Mouse (Mus musculus) embryo, embryonic 11.5 days (tissue): ENCODE results near the gene Zfp641.

Source experiments
- DNase-seq: peaks from one replicate; pipeline ENCODE4 v3.0.0-alpha.2; 2012; ENCODE audit warnings: low read depth, low spot score

Gene Zfp641

DNA sequence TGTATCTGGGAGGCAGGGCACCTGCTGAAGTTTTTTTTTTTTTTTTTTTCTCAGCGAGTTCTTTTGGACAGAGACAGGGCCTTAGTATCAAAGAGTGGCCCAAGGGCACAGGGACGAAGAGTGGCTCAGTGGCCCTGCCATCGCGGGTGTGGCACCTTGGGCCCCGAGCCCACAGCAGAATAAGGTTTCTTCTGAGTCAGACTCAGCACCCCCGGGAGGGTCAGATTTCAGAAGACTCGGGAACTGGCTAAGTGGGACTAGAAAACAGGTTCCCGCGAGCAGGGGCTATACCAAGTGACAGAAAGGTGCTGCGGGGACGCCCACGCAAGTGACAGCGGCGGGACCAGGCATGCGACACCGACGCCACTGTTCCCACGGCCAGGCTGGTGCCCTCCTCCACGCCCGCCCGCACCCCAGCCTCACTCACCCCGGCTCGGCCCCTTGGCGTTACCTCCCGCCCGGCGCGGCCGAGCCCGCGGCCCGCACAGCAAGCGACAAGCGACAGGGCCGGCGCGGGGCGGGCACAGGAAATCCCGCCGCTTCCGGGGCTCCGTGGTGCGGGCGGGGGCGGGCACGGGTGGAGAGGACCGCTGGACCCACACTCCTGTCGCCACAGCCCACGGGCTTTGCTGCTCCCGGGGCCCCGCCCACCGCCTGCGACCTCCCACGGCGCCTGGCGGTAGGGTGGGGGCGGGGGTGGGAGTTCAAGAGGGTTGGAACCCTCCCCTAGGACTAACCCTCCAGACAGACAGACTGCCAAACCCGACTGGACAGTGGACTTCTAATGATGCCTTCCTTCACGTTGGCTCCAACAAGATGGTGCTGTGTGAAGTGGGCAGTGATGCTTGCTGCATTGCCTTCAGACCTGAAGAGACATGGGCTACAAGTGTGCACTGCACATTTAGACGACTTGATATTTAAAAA is at the start of gene Zfp641:
Zfp641 (minus strand) TSS at position 534 of the 924 bp plus-strand sequence.
- no peak for DNase-seq

DNA sequence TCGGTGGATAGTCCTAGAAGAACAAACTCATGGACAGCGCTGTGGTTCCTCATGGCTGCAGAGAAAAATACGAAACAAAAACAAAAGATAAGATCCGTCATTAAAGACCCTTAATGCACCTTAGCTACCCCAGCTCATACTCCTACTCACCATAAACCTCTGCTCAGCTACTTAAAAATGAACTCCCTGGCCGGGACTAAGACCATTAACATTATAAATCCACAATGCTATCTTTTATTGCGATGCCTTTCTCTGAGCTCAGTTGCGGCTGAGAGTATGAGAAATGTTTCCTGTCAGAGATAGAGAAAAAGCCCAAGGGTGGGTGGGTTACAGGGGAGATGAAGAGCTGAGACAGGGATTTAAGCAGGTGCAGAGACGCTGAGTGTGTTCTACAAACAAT is 44.9 kb upstream of the Zfp641 start, which contains the start of gene Olfr284:
Olfr284 (minus strand) TSS at position 101 of the 400 bp plus-strand sequence.
- no peak for DNase-seq

DNA sequence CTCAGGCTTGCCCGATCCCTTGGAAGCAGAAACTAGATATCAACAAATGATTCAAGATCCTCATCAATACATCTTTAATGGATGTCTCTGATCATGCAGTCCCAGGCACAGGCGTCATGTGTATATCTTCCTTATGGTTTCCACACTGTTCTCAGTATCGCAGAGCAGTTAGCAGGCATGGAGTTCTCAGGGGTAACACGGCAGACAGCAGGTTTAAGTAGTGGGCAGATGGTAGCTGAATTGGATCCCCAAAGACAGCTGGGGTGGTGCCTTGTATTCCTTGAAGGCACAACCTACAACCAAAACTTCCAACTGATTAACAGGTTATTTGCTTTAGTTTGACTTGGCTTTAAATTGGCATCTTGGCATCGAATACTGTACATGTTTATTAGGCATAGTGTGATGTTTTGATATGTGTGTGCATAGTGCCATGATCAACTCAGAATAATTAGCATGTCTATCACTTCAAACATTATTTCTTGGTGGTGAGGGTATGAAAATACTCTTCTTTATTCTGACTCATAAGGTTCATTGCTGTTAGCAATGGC is 21.3 kb upstream of the Zfp641 start, which contains the start of gene Olfr285:
Olfr285 (minus strand) TSS at position 177 of the 548 bp plus-strand sequence.
- DNase-seq = no peak

GRCm38 (mm10) chr15:98315703-98316102 is 19.7 kb upstream of the Zfp641 start:
- DNase-seq = no peak

- DNase-seq = no peak
Observed at GRCm38 (mm10) chr15:98293651-98294050, 2.3 kb downstream of the Zfp641 start.

- DNase-seq = no peak
Observed at GRCm38 (mm10) chr15:98288566-98288965, 7.4 kb downstream of the Zfp641 start.

DNA sequence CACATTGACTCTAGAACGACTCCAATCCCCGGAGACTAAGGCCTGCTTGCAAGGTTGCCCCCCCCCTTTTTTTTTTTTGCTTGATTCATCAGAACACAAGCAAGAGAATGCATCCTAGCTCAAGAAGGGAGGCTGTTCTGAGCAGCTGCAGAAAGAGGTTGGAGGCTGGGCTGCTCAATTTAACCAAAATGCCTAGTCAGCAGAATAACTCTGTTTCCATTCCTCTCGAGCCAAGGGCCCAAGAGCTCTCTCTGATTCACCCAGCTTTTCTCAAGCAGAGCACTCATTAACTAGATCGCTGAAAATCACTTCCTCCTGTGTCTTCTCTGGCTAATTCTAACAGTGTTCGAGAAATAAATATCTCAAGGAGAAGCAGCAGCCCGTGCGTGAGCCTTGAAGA is 9.5 kb downstream of the Zfp641 start:
- no peak for DNase-seq

DNA sequence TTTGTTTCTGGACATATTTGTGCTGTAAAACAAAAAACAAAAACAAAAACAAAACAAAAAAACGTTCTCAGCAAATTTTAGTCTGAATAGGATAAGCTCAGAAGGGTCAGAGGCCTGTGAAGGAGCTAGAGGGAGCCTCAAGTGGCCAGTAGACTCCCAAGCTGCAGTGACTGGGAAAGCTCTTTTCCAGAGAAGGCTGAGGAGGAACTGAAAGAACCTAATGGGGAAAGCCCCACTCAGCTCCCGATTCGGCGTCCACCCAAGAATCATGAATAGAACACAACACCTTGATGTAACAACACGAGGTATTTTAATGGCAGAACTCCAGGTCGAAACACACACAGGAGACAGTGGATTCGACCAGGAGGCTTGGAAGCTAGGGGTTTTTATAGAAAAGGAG is 38.2 kb downstream of the Zfp641 start:
- DNase-seq = no peak

GRCm38 (mm10) chr15:98257193-98257592 is 38.8 kb downstream of the Zfp641 start, which contains the start of gene H1fnt:
TSS of gene H1fnt (minus strand) at chr15:98257293.
- no peak for DNase-seq

DNA sequence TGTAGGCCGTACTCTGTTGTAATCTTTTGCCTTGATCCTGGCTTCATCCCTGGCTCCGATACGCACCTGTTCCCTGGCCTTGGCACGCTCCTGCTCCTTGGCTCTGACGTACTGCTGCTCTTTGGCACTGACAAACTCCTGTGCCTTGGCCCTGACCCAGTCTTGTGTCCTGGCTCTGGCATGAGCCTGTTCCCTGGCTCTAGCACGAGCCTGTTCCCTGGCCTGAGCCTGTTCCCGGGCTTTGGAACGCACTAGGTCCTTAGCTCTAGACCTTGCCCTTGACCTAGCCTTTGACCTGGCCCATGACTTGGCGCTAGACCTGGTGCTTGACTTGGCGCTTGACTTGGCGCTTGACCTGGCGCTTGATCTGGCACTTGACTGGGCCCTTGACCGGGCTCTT is 39.7 kb downstream of the Zfp641 start:
- DNase-seq = no peak
